Mouse (Mus musculus) lung, adult 2 months (tissue): Measurements from ENCODE around the gene Manba. TPM values are rescaled to one million over a fixed set of nuclear protein-coding genes. Genes with fewer than 3 reads are reported as not detected.
"Not testable (repeated sequence)": the region's sequence is repeated elsewhere in the genome, so short reads cannot be mapped to it uniquely, and the experiment has no call there.

ENCODE experiments used
- DNase-seq: peaks from one replicate; pipeline ENCODE4 v3.0.0; 2022
- H3K4me1 ChIP-seq: fragments of 200-500 bp; 2 replicates; pipeline ENCODE4 v1.6.1; 2011; ENCODE audit warnings: low read length; ENCODE audit not compliant: control insufficient read depth, insufficient read depth
- H3K4me3 ChIP-seq: fragments of 200-500 bp; replicated peaks from 2 replicates; pipeline ENCODE3; 2011; ENCODE audit warnings: low read depth, mild to moderate bottlenecking, control low read depth, low read length; ENCODE audit errors: extremely low read depth
- CTCF ChIP-seq: fragments of 200-500 bp; IDR thresholded peaks from 2 replicates; pipeline ENCODE4 v1.5.1; 2011; ENCODE audit warnings: mild to moderate bottlenecking, low read length, control low read depth; ENCODE audit not compliant: insufficient read depth
- POLR2A ChIP-seq: fragments of 200-500 bp; IDR thresholded peaks from 2 replicates; pipeline ENCODE4 v1.6.1; 2011; ENCODE audit warnings: low read depth, mild to moderate bottlenecking, control low read depth, low read length, borderline replicate concordance; ENCODE audit errors: extremely low read depth
- WGBS: fragments of 180-500 bp; shearing (Covaris S2); methylation state at CpG from one replicate; pipeline ENCODE4 v1.1.7; 2018; 5-methylcytosine and 5-hydroxymethylcytosine counted together
- polyA plus RNA-seq: library from polyadenylated mRNA; depleted of rRNA; stranded (reverse); fragments of >200 nt; gene quantifications from 2 replicates; pipeline ENCODE4 v1.2.3, GENCODE M21; 2012

Gene Manba
- polyA plus RNA-seq, 1 experiment = 9.8 TPM

- WGBS = 85% methylated on average over 5 of the region's 5 CpGs
- no peak for TF ChIP-seq POLR2A
- no peak for TF ChIP-seq CTCF
Observed at GRCm38 (mm10) chr3:135518882-135519281, 33.5 kb downstream of the Manba start.

DNA sequence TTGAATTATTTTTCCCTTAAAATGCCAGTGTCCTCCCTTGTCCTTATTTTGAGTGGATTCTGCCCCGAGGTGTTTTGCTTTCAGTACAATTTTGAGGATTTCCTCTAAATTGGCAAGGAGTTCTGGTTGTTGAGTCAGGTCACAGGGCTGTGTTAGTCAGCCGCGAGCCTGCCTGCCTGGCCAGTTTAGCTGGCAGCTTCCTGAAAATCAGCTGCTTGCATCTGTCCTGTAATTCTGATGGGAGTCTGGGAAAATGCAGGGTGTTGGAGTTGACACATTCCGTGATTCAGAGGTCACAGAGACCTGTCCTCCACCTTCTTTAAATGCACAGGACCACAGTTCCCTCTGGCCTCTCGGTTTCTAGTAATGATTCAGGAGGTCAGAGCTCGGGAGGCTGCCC lies 34.2 kb downstream of the Manba start:
- Histone ChIP-seq H3K4me1 (peaks cover 7% of the 10 kb centered on the region; the same call in 1 of the 2 replicates), H3K4me3 (no peak overlapping the region)
- 58% methylated on average over 6 of the region's 6 CpGs for WGBS
- no peak for DNase-seq
- TF ChIP-seq CTCF (no peak), POLR2A (no peak)

More at GRCm38 (mm10) chr3:135518882-135519281, 33.5 kb downstream of the Manba start:
- no peak for DNase-seq
- Histone ChIP-seq H3K4me3 (no peak overlapping the region), H3K4me1 (peaks cover 7% of the 10 kb centered on the region; the same call in 1 of the 2 replicates)

DNA sequence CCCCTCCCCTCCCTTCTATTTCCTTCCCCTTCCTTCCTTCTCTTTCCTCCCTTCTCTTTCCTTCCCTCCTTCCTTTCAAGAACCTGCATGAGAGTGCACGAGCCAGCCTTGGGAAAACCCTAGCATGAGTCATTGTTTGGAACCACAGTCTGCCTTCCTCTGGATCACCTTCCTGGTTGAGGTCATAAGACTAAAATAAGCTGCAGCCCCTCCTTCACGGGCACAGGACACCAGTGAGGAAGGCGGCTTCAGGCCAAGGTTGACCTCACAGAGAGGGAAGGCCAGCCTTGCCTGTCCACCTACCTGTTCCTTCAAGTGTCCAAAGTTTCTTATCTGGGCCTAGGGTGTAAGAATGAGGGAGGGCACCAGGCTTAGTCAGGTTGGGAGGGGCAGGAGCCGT lies 36.6 kb downstream of the Manba start:
- Histone ChIP-seq H3K4me1 (peaks cover 7% of the 10 kb centered on the region; the same call in 1 of the 2 replicates), H3K4me3 (peak overlapping the region; percentile 15)
- 18% methylated on average over 4 of the region's 4 CpGs for WGBS
- TF ChIP-seq POLR2A (0 out of 2 replicates have a peak, but pooled peaks have one; percentile 24), CTCF (no peak)
- DNase-seq = peak; percentile 80

DNA sequence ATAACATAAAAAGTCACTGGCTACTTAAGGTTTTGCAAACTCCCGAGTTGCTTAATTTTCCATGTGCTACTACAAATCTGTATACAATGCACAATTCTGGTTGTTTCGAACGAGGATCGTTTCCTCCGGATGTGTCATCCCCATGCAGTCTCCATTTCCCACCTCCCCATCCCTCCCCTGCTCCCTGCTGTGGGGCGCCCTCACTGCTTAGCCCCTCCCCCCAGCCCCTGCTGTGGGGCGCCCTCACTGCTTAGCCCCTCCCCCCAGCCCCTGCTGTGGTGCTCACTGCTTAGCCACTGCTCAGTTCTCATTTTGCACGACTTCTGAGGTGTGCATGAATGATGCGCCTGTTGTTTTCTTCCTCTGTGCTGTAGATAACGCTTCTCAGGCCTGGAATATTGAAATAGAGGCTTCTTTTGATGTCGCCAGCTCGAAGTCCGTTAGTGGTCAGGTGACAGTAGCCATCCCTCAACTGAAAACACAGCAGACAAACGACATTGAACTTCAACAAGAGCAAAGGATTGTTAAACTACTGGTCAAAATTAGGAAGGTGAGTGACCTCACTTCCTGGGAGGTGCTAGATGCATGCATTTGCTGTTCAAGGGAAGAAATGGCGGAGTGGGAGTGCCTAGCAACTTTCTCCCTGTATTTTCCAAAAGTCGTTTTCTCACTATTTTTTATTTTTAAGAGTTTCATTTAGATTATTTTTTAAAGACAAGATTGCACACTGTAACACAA lies 37.4 kb downstream of the Manba start:
- WGBS = 37% methylated on average over 16 of the region's 16 CpGs
- no peak overlapping the region for H3K4me3 ChIP-seq

DNA sequence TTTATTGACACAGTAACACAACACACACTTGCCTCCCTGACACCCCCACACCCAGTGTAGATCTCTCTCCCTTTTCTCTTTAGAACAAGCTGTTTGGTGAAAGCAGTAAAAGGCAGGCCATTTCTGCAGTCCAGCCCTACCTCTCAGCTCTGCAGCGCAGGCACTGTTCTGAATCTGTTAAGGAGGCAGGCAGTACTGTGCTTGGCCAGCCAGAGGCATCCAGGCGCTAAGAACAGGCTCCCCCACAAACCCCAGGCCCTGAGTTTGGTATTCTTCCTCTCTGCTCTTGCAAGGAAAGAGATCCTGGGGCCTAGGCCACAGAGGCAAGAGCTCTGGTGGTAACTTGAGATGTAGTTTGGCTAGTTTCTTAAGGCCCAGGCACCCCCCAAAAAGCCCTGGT lies 39.5 kb downstream of the Manba start:
- 84% methylated on average over 2 of the region's 2 CpGs for WGBS
- H3K4me1 ChIP-seq, DNase-seq, H3K4me3 ChIP-seq: not testable (repeated sequence)

More for the DNA sequence above, 37.4 kb downstream of the Manba start:
- no peak for TF ChIP-seq CTCF
- TF ChIP-seq POLR2A = no peak
- peaks cover 7% of the 10 kb centered on the region; the same call in 1 of the 2 replicates for H3K4me1 ChIP-seq
- no peak for DNase-seq

- DNase-seq = no peak
- 92% methylated on average over 7 of the region's 7 CpGs for WGBS
- Histone ChIP-seq H3K4me1 (no peaks in the 10 kb centered on the region), H3K4me3 (no peak overlapping the region)
- no peak for TF ChIP-seq POLR2A
Observed at GRCm38 (mm10) chr3:135529670-135530069, 44.3 kb downstream of the Manba start.

- no peak for DNase-seq
- Histone ChIP-seq H3K4me1 (no peaks in the 10 kb centered on the region), H3K4me3 (no peak overlapping the region)
- TF ChIP-seq POLR2A (no peak), CTCF (no peak)
- 89% methylated on average over 2 of the region's 2 CpGs for WGBS
Observed at GRCm38 (mm10) chr3:135531762-135532161, 46.4 kb downstream of the Manba start.

DNA sequence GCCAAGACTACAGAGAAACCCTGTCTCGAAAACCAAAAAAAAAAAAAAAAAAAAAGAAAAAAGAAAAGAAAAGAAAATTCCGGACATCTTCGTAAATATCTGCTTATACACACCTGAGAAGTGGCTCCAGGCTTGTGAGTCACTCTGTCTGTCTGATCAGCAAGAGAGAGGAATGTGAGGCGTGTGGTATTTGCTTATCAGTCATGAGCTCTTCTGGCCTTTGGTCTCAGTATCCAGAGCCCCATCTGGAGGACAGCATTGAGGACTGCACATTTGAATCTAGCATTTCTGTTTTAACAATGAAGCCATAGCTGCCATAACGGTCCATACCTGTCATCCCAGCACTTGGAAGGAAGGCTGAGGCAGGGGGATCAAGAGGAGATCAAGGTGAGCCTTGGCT lies 48.7 kb downstream of the Manba start:
- Histone ChIP-seq H3K4me1 (no peaks in the 10 kb centered on the region), H3K4me3 (no peak overlapping the region)
- DNase-seq = no peak
- no peak for TF ChIP-seq POLR2A
- TF ChIP-seq CTCF = 0 out of 2 replicates have a peak, but pooled peaks have one; percentile 3
- 60% methylated on average over 4 of the region's 5 CpGs for WGBS

DNA sequence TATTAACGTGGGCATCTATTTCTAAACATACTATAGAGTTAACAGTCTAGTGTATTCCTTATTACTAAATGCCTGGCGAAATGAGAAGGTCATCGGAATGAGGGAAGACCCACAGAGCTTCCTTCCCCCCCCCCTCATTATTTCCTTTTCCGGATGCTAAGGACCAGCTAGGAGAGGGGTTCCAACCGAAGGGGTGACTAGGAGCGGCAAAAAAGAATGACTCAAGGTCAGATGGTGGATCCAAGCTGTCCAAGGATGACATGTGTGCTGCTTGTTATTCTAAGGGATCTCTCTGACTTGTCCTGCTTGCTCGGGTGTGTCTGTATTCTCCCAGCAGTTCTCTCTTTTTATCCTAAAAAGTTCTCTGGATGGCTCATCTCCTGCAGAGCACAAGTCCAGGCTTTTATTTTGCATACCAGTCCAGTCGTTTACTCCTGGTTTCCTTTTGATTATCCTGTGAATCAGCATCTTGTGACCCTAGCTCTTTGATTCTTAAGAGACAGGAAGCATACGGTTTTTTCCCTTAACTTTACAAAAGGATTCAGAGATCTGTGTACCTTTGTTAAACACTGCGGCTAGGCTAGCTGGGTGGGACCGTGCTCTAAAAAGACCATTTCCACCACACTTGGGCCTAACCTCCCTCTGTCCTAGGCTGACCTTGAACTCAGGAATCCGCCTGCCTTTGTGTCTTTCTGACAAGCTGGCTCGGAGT lies 61.0 kb downstream of the Manba start:
- no peak for DNase-seq
- 44% methylated on average over 13 of the region's 13 CpGs for WGBS
- H3K4me1 ChIP-seq = no peaks in the 10 kb centered on the region; the same call in 1 of the 2 replicates
- no peak for TF ChIP-seq CTCF
- TF ChIP-seq POLR2A = no peak
- no peak overlapping the region for H3K4me3 ChIP-seq

- 87% methylated on average over 8 of the region's 8 CpGs for WGBS
- Histone ChIP-seq H3K4me1 (no peaks in the 10 kb centered on the region; the same call in 1 of the 2 replicates), H3K4me3 (no peak overlapping the region)
- TF ChIP-seq POLR2A = no peak
- no peak for TF ChIP-seq CTCF
- no peak for DNase-seq
Observed at GRCm38 (mm10) chr3:135547298-135547697, 61.9 kb downstream of the Manba start.
